Mouse (Mus musculus) right cerebral cortex, postnatal 10 days (tissue): Measurements from ENCODE around the gene Uba52.

Experiments
- DNase-seq, 2 experiments: peaks; one replicate each; pipeline ENCODE4 v3.0.0; 2021; ENCODE audit warnings: low spot score in 2 of 2

The Uba52 gene

DNA sequence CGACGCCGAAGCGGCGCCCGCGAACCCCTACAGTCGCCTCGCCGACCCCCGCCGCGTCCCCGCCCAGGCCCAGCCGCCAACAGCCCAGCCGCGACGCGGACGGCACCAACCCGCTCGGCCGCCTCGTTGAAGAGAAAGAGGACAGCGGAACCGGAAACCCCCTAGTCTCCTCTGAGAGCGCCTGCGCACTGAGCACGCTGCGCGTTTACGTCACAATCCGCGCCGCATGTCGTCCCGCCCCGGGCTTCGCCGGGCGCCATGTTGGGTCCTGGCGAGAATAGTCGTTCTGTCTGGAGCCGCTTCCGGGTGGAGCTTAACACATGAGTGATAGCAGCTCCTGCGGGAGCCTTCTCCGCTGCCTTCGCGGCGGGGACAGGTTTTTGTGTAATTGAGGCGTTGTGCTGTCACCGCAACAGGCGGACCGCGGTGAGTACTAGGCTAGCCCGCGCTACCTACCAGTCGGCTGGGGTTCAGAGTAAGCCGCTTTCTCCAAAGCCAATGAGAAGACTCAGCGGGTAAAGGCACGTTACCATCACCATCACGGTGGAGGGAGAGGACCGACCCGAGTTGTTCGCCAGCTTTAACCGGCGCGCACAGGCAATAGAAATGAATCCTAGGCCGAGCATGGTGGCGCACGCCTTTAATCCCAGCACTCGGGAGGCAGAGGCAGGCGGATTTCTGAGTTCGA lies at the start of gene Uba52:
Gene Uba52, minus strand, starts transcription at position 574 of the 688 bp plus-strand sequence.
- peak; percentile 98 to 99 for DNase-seq

DNA sequence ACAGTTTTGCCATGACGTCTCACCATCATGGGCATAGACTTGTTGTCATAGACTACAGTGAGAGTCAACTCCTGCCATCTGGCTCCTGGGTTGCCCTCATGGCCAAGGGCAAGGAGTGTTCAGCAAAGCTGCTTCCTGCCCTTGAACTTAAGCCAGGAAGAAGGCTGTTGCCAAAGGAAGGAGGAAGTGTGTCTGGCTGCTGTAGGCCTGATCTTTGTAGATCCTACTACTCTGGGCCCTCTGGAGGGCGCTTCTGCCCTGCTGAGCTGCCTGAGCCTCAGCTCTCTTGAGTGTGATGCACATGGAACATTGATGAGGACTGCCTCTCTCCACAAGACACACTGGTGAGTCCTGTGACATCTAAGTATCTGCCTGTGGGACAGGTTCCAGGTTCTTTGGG lies 49.5 kb upstream of the Uba52 start:
- peak; percentile 65 to 75 for DNase-seq

DNA sequence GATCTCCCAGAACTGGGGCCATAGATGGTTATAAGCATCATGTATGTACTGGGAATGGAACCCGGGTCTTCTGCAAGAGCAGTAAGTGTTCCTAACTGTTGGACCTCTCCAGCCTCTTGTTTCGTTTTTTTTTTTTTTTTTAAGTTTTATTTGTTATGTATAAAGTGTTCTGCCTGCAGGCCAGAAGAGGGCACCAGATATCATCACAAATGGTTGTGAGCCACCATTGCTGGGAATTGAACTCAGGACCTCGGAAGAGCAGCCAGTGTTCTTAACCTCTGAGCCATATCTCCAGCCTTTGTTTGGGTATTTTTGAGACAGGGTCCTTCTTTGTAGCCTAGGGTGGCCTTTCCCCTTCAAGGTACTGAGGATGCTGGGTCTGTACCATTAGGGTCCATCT lies 48.4 kb upstream of the Uba52 start:
- DNase-seq: no peak

DNA sequence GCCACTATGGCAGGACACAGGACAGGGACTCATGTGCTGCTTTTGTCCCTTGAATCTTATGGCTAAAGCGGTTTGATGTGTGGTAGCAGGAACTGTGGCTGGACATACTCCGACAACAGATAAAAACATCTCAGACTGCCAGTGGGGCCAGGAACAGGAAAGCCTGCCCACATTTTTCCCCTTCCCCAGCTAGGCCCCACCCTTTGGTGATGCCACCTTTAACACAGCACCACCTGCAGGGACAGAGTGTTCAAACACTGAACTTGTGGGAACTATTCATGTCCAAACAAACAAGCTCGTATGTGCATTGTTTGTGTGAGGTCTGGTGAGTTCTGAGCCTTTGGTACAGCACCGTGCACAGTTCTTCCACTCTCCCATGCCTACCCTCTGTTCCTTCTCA lies 47.7 kb upstream of the Uba52 start:
- no peak for DNase-seq

DNA sequence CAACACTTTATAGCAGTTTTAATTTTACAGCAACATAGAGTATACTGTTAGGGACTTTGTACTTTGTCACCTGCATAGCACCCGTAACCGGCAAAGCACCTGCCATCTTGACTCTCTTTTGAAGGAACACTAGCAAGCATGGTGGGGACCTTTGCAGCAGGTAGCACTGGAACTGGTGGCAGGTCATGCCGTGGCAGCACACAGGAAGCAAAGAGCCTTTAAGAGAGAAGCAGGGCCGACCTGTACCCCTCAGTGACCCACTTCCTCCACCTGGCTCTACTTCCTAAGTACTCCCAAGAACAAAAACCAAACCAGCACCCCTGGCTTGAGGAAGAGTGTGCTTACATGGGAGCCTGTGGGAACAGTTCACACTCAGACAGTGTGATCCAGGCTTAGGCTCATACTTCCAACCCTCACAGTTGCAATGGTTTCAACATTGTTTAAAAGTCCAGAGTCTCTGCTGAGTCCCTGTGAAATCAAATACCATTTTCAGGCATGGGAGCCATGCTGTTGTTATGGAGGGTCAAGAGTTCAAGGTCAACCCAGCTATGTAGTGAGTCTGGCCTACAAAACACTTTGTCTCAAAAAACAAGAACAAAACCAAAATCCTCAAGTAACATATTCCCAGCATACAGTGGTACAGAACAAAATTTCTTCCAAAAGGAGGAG lies 44.6 kb upstream of the Uba52 start:
- DNase-seq: no peak

DNA sequence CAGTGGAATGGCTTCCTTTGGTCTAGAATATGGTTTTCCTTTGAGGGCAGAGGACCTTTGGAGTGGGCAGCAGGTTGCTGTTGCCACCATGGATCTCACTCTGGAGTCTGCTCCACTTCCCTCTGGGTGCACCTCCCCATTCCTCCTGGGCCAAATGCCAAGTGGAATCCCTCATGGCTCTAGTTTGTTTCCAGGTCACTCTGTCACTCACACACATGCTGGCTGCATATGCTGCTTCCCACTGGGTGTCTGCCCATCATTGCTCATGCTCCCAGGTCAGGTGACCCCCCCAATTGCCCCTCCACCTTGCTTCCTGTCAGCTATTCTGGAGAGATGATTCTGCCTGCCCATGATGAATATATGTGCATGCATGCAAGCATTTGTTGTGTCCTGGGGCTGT lies 43.1 kb upstream of the Uba52 start:
- peak; percentile 58 to 67 for DNase-seq

DNA sequence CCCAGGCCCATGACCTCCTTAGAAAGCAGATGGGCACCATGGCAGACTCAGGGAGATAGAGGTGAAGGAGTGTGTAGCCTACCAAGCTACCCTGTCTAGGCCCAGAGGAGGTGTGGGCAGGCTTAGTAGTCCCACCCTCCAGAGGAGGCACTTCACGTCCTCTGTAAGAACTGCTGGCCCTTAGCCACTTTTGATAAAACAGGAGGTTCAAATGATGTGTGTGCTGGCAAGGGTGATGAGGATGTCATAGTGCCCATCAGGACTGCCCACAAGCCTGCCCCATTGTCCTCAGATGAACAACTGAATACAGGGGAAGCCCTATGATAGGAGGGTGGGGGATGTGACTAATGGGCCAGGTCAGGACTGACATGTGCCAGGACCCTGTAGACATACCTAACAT lies 42.2 kb upstream of the Uba52 start:
- no peak for DNase-seq

DNA sequence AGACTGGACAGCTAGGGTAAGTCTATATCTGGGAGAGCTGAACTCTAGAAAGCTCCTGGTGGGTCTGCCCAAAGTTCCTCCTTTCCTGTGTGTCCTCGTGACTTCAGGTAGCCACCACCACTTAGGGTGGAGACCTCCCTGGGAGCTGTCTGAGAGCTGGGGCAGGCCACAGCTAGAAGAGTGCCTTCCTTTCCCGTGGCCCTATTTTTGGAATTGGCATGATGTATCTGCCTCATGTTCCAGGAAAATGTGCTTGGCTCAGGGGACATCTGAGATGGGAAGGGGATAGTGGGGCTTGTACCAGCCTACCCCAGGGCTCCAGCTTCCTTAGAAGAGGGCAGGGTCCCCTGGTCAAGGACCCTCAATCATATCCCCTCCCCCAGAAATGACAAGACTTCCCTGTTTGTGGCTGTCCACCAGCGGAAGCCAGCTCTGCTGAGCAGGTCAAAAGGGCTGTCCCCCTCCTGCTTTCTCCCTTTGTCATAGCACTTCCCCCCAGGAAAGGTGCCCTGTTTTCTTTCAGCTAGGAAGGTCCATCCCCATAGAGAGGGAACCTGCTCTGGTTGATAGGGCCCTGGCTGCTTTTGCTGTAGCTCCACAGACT lies 41.1 kb upstream of the Uba52 start:
- DNase-seq: no peak

DNA sequence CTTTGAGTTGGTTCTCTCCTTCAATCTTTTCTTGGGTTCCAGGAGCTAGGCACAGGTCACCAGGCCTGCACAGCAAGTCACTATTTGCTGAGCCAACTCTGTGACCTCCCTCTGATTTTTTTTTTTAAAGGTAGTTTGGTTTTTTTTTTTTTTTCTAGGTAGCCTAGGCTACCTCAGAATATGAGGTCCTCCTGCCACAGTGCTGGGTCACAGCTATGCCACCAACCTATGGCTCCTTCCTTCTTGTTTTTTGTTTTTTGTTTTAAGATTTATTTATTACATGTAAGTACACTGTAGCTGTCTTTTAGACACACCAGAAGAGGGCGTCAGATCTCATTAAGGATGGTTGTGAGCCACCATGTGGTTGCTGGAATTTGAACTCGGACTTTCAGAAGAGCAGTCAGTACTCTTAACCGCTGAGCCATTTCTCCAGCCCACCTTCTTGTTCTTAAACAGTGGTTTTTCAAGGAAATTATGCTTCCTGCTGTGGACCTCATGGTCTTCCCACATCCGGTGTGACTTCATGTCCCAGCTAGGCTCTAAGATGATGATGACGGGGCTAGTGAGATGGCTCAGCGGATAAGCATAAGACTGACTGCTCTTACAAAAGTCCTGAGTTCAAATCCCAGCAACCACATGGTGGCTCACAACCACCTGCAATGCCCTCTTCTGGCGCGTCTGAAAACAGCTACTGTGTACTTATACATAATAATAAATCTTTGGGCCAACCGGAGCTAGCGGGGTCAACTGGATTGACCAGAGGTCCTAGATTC lies 39.0 kb upstream of the Uba52 start:
- no peak for DNase-seq

DNA sequence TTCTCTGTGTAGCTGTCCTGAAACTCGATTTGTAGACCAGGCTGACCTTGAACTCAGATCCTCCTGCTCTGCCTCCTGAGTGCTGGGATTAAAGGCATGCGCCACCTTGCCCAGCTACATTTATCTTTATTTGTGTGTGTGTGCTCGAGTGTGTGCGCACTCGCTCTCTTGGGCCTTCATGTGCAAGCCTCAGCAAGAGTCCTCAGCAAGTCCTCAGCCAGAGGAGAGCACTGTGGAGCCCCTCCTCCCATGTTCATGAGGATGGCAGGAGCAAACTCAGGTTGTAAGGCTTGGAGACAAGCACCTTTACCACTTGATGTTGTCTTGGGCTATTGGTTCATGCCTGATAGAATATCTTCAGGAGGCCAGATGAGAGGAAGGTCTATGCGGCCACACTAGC lies 37.2 kb upstream of the Uba52 start:
- DNase-seq: no peak

DNA sequence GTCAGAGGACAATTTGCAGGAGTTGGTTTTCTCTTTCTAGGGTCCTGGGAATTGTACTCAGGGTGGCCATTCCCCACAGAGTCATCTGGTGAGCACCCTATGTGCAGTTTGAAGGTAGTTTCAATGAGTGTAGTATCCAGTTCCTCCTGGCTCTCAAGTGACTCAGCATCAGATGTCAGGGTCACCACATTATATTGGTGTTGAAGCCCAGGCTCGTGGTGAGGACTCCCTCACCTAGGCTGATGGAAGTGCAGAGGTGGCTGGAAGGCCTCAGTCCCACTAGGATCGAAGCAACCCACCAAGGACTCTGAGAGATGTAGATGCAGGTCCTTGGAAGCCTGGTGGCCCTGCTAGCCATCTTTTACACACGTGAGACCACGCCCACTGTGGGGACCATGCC lies 35.8 kb upstream of the Uba52 start:
- DNase-seq: no peak

DNA sequence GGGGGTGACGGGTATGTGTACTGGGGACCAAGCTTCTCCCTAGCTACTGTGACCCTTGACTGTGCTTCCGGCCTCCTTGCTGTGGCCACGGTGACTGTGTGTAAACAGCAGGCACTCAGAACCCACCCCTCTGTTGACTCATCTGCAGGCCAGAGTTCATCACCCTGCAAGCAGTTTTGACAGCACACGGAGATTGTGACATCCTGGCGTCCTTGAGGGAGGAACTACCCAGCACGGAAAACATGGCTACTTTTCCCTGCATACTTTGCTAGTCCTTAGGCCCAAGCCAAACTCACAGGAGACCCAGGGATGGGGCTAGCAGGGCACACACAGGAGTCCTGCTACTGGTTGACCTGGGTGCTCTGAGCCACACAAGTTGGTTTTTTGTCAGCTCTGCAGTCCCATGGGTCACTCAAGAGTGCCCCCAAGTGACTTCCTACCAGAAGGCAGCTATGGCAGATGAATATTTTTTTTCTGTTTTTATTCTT lies 33.6 kb upstream of the Uba52 start:
- DNase-seq: no peak

DNA sequence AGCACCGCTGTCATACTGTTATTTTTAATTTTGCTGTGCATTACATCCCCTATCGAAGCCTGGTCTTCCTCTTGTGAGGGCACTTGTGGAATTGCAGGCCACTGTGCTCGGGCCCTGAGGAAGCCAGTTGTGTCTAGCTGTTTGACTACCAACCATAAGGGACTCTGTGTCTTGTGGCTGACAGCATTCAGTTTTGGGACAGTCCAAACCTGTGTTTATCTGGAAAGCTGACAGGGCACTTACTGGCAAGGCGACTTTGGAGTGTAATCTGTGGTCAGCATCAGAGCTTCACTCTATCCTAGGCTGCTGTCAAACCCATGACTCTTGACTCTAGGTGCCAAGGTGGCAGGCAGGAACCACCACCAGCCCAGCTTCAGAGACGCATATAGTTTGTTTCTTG lies 30.5 kb upstream of the Uba52 start:
- DNase-seq: no peak

DNA sequence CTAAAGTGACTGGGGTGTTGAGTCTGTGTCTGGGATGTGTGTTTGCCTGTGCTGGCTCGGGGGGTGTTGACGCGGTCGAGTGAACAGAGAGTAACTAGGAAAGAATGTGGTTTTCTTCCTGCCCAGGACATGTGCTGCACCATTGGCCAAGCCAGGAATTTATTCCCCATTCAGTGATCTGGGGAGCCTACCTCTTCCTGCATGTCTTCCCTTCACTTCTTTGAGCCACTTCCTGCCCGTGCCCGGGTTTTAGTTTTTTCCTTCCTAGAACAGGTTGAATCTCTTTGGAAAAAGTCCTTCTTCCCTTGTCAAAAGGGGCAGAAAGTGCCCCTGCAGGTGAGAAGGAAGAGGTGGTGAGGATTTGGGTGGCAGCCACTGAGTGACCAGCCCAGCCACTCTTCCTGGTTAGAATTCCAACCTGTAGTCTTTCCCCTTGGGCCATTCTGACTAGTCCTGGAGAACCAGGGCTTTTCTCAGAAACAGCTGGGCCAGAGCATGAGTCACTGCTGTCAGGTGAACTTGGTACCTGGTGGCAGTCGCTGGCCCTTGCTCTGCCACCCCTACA lies 30.0 kb upstream of the Uba52 start:
- no peak for DNase-seq

DNA sequence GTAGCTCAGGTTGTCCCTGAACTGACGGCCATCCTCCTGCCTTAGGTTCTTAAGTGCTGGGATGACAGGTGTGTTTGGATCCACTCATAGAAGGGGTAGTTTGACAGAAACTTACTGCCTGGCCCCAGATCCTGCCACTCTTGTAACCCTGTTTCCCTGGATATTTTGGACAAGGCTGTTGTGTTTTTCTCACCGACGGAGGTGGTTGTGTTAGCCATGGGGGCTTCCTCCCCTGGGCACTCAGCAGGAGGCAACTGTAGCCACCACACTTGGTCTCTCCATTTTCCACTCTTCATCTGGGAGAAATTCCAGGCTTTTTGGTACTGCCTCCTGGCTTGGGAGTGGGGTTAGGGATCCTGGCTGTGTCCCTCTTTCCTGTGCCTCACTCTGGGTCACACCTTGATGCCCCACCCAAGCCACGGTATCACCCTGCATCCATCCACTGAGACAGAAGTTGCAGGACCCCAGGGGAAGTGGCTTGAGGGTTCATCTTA lies 29.5 kb upstream of the Uba52 start:
- peak; percentile 45 to 59 for DNase-seq

DNA sequence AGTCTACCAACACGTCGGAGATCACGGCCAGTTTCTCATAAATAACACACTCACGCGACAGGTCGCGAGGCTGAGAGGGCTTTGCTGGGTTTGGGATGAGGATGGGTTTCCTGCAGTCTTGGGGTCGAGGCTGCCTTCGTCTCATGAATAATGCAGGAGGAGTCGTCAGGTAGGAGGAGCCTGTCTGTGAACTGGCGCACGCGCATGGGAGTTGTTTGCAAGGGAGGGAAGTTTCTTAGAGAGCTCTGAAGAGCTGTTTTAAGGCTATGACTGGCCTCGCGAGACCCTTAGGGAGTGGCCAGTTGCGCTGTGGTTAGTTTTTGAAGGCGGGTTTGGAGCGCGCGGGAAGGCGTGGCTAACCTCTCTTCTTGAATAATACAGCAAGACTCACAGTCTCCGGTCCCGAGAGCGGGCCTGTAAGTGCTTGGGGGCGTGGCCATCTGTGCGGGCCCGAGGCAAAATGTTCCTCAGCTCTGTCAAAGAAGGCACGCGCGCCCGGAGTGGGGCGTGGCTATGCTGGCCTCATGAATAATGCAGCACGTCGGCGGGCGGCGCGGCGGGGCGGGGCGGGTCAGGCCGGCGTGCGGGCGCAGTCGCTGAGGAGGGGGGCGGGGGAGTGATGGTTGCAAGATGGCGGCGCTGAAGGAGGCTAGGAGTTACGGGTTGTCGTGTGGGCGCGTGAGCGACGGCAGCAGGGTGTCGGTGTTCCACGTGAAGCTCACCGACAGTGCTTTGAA lies 28.6 kb upstream of the Uba52 start, which contains the start of gene Ell:
Gene Ell, plus strand, starts transcription at position 381 of the 737 bp plus-strand sequence.
- DNase-seq: peak; percentile 99 to 100

DNA sequence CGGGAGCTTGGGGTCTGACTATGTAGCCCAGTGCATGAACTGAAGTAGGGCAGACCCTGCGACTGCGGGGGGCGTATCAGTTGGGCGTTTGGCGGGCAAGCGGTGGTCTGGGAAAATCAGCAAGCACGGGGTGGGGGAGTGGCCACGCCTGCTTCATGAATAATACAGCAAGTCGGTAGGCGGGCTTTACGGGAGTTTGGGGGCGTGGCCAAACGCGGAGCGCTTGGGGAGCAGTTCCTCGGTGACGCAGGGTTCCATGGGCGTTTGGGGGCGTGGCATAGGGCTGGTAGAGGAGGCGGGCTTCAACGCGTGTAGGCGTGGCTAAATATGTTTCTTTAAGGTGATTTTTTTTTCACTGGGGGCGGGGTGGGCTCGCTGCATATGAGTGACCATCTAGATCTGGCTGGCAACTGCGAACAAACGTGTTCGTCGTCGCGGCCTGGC lies 28.1 kb upstream of the Uba52 start:
- DNase-seq: peak; percentile 100

DNA sequence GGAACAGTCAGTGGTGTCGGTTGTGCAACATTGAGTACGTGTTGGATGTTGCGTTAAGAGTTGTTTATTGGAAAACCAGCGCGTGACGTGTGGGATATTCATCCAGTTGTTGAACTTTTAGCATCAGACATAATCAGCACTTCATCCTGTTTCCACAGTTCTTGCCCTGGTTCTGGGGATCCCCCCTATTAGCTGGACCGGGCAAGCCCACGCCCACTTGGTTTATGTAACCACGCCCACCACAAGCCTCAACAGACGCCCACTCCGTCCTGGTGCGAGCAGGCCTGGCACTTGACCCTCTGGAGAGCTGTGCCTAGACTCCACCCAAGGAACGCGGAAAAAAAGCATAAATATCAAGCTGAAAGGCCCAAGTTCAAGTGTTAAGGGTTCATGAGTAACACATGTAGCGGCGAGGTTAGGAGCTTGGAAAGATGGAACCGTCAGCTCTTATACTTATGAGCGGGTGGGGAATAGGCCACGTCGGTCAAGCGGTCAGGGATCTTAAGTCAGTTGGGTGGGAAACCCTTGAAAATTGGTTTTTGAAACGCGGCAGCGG lies 27.5 kb upstream of the Uba52 start:
- DNase-seq: peak; percentile 62 to 77

DNA sequence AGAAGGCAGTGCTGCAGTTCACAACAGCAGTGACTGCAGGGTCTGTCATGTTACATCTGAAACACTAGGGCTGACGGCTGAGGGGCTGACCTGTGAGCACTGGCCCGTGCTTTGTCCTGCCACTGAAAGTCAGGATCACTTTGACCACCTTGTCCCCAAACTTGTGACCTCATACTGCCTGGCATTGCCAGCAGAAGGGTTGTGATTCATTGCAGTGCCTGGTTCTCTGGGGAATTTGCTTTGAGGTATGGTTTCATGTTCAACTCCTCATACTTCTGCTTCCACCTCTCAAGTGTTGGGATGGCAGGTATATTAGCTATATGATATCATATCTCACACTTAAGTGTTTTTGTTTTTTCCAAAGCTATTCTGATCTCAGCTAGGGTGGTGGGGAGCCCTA lies 25.1 kb upstream of the Uba52 start:
- no peak for DNase-seq

DNA sequence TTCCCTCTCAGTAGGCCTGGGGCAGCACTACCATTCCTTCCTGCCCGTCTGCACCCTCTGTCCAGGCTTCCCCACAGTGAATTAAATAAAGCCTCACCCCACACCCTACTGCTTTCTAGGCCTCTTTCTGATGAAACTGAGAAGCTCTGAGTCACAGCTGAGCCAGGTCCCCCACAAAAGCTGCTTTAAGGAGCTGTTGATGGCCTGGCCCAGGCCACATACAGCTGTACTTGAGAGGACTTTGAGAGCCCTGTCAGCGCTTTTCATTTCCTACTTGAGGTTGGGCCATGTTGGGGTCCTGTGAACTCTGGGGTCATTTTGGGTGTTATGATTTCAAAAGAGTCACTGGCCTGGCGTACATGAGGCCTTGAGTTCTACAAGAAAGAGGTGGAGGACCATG lies 24.6 kb upstream of the Uba52 start:
- no peak for DNase-seq

DNA sequence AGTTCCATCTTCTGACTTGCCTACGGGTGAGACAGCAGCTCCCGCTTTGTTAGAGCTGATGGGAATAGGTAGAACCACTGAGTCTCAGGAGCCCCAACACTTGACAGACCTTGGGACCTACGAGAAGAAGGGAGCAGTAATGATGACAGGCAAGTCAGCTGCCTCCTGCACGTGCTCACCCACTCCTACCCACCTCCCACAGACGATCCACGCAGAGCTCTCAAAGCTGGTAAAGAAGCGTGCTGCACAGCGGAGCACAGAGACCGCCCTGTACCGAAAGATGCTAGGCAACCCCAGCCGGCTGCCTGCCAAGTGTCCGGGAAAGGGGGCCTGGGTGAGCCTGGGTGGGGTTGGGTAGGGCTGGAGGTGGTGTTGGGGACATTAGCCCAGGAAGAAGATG lies 23.7 kb upstream of the Uba52 start:
- peak in 1 of 2 experiments; percentile 60 for DNase-seq
